ENCODE assay signal across 9 mouse cellular contexts in the genomic region with DNA sequence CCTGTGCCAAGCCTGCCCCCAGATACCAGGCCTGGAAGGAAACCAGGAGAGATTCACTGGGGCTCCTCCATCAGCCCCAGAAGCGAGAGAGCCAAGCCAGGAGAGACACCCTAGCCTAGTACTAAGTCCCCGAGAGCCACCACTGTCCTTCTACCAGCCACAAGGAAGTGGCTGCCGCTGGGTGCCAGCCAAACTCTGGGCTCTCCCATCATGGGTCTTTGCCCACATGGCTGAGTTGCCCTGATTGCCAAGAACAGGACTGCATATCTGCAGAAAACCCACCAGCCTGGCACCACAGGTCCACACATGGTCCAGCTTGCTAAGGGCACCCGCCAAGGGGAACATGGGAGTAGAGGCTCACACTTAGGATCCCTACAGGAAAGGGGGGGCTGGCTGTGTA. TPM values are rescaled to one million over a fixed set of nuclear protein-coding genes. Genes with fewer than 3 reads are reported as not detected.
DNase-seq lines count a peak whose midpoint lies in the region; ATAC-seq lines count a peak whose summit lies in the region.
"Had no signal": no experiment of that assay in that cellular context is flagged by ENCODE, and none has a peak within 500 bp of the region (broad histone marks: within the 10 kb centered on the region; RNA-seq: fewer than 3 reads in every experiment).

No protein-coding gene starts in this region.

- peak overlapping the region; percentile 90 for H3K4me2 ChIP-seq in intestine, embryonic 14.5 days (ENCODE audit: low read length)
- peak overlapping the region; percentile 91 for H3K4me2 ChIP-seq in limb, embryonic 12.5 days
- H3K4me2 ChIP-seq in midbrain, embryonic 14.5 days (ENCODE audit: low read length), result peak overlapping the region; percentile 88

- no peaks in the 10 kb centered on the region for H3K27me3 ChIP-seq in intestine, embryonic 14.5 days (replicated peaks; ENCODE audit: control insufficient read depth, insufficient read depth, low read length)
- no peaks in the 10 kb centered on the region for H3K27me3 ChIP-seq in limb, embryonic 12.5 days
- H3K27me3 ChIP-seq in midbrain, embryonic 14.5 days (ENCODE audit: control insufficient read depth, insufficient read depth, low read length), result no peaks in the 10 kb centered on the region

- WGBS in intestine, embryonic 14.5 days, result 68% methylated on average over 4 of the region's 4 CpGs
- 82% methylated on average over 4 of the region's 4 CpGs for WGBS in limb, embryonic 12.5 days
- WGBS in midbrain, embryonic 14.5 days, result 64% methylated on average over 4 of the region's 4 CpGs

- H3K36me3 ChIP-seq in intestine, embryonic 14.5 days (ENCODE audit: control insufficient read depth, insufficient read depth, low read length), result peaks cover 33% of the 10 kb centered on the region
- H3K36me3 ChIP-seq in limb, embryonic 12.5 days, result peaks cover 37% of the 10 kb centered on the region
- H3K36me3 ChIP-seq in midbrain, embryonic 14.5 days (ENCODE audit: control insufficient read depth, insufficient read depth, low read length), result peaks cover 36% of the 10 kb centered on the region

- peak overlapping the region; percentile 83; the same call in 1 of the 2 replicates for H3K4me3 ChIP-seq in intestine, embryonic 14.5 days (ENCODE audit: low read depth, low read length)
- peak overlapping the region; percentile 92 for H3K4me3 ChIP-seq in limb, embryonic 12.5 days (replicated peaks)
- H3K4me3 ChIP-seq in midbrain, embryonic 14.5 days (replicated peaks; ENCODE audit: low read depth, low read length), result peak overlapping the region; percentile 92
- H3K4me3 ChIP-seq: erythroblast, embryonic 14.5 days had no signal

- H3K27ac ChIP-seq in intestine, embryonic 14.5 days (ENCODE audit: low read depth), result no peak overlapping the region
- no peak overlapping the region for H3K27ac ChIP-seq in limb, embryonic 12.5 days
- H3K27ac ChIP-seq in midbrain, embryonic 14.5 days (replicated peaks; ENCODE audit: low read depth, low read length), result 0 out of 2 replicates have a peak overlapping the region, but pooled peaks have one; percentile 41

- peaks cover 63% of the 10 kb centered on the region for H3K4me1 ChIP-seq in intestine, embryonic 14.5 days (replicated peaks; ENCODE audit: control insufficient read depth, insufficient read depth, low read length)
- H3K4me1 ChIP-seq in limb, embryonic 12.5 days (replicated peaks), result peaks cover 41% of the 10 kb centered on the region
- H3K4me1 ChIP-seq in midbrain, embryonic 14.5 days (ENCODE audit: control insufficient read depth, insufficient read depth, low read length), result peaks cover 63% of the 10 kb centered on the region

- peak overlapping the region; percentile 99; the same call in 1 of the 2 replicates for H3K9ac ChIP-seq in intestine, embryonic 14.5 days (ENCODE audit: low read length)
- peak overlapping the region; percentile 99 for H3K9ac ChIP-seq in limb, embryonic 12.5 days (replicated peaks)
- H3K9ac ChIP-seq in midbrain, embryonic 14.5 days (replicated peaks; ENCODE audit: low read length), result peak overlapping the region; percentile 100

- DNase-seq in cerebellum, adult 11 months, result peak; percentile 52
- DNase-seq in cerebellum, adult 9-11 months, result peak; percentile 74
- DNase-seq in intestine, embryonic 14.5 days (ENCODE audit: low spot score), result no peak
- peak; percentile 46 for DNase-seq in midbrain, embryonic 14.5 days
- DNase-seq in yolk sac, embryonic 10.5 days (ENCODE audit: low spot score), result no peak

- no peaks in the 10 kb centered on the region for H3K9me3 ChIP-seq in intestine, embryonic 14.5 days (ENCODE audit: control insufficient read depth, low read length)
- H3K9me3 ChIP-seq in limb, embryonic 12.5 days, result no peaks in the 10 kb centered on the region
- H3K9me3 ChIP-seq in midbrain, embryonic 14.5 days (ENCODE audit: control insufficient read depth, low read length), result no peaks in the 10 kb centered on the region

- no peak; the same call in 1 of the 2 replicates for ATAC-seq in cerebellum, adult (ENCODE audit: insufficient number of reproducible peaks, low FRiP score, low TSS enrichment)
- peak; percentile 45 for ATAC-seq in granulocyte monocyte progenitor cell, adult 5-6 weeks (replicated peaks; ENCODE audit: poor library complexity, severe bottlenecking)
- no peak for ATAC-seq in intestine, embryonic 14.5 days (replicated peaks; ENCODE audit: low FRiP score, low TSS enrichment, low read depth)
- no peak for ATAC-seq in limb, embryonic 12.5 days (ENCODE audit: insufficient number of reproducible peaks, insufficient read depth, low FRiP score, low TSS enrichment, low read depth)
- no peak for ATAC-seq in midbrain, embryonic 14.5 days (ENCODE audit: low FRiP score, low TSS enrichment)

RNA-seq across cellular contexts. Expression of gene Csnk1e, which starts 15.1 kb away (rescaled TPM):
- total RNA-seq in granulocyte monocyte progenitor cell, adult 5-6 weeks (2014; fragmentation: Nextera tagmentation), result 63.6 and 79.1 TPM in 2 replicates
- 31.3 and 31.6 TPM in 2 replicates for total RNA-seq in granulocyte monocyte progenitor cell, adult 5-6 weeks (2017)
- 64.4 and 78.1 TPM in 2 replicates for polyA plus RNA-seq in intestine, embryonic 14.5 days (2014; fragmentation: Nextera tagmentation; extraction: Ambion mirVana)
- 148 and 158 TPM in 2 replicates for polyA plus RNA-seq in limb, embryonic 12.5 days (2016; fragmentation: Nextera tagmentation; extraction: Ambion mirVana)
- polyA plus RNA-seq in midbrain, embryonic 14.5 days (2014; fragmentation: Nextera tagmentation; extraction: Ambion mirVana), result 225 and 226 TPM in 2 replicates

RNA-seq across cellular contexts. Expression of gene Tmem184b, which starts 36.9 kb away (rescaled TPM):
- total RNA-seq in granulocyte monocyte progenitor cell, adult 5-6 weeks (2014; fragmentation: Nextera tagmentation), result 19.7 and 30.2 TPM in 2 replicates
- total RNA-seq in granulocyte monocyte progenitor cell, adult 5-6 weeks (2017), result 2.6 and 6.4 TPM in 2 replicates
- polyA plus RNA-seq in intestine, embryonic 14.5 days (2014; fragmentation: Nextera tagmentation; extraction: Ambion mirVana), result 53.0 and 56.6 TPM in 2 replicates
- 54.7 and 63.8 TPM in 2 replicates for polyA plus RNA-seq in limb, embryonic 12.5 days (2016; fragmentation: Nextera tagmentation; extraction: Ambion mirVana)
- polyA plus RNA-seq in midbrain, embryonic 14.5 days (2014; fragmentation: Nextera tagmentation; extraction: Ambion mirVana), result 32.2 and 36.6 TPM in 2 replicates

Comparison
In these comparisons a context has a peak if more than half of its experiments do, and no peak if none do; other contexts are left out.
1. DNase-seq: peak in cerebellum, adult 11 months (single experiment), cerebellum, adult 9-11 months (single experiment) and midbrain, embryonic 14.5 days (single experiment); none in intestine, embryonic 14.5 days (single experiment) and yolk sac, embryonic 10.5 days (single experiment).
2. Peak in every context shown above with its lines, with median percentiles within 50 percentile points of each other: H3K4me2 ChIP-seq, H3K4me3 ChIP-seq and H3K9ac ChIP-seq.